Mouse (Mus musculus): ENCODE results near the gene Has1. TPM values are rescaled to one million over a fixed set of nuclear protein-coding genes. Genes with fewer than 3 reads are reported as not detected.

Gene Has1
- polyA plus RNA-seq (2014; fragmentation: Nextera tagmentation; extraction: Ambion mirVana) = 2.1 and 2.2 TPM in 2 replicates

- Histone ChIP-seq H3K9ac (no peak within 1 kb of the TSS), H3K27me3 (ENCODE audit: insufficient read depth, low read length) (no peaks in the 10 kb centered on the region), H3K36me3 (ENCODE audit: insufficient read depth) (0 out of 2 replicates have a peak, but pooled peaks cover 7% of the 10 kb centered on the region), H3K4me2 (no peak within 1 kb of the TSS), H3K27ac (ENCODE audit: low read depth) (no peak within 1 kb of the TSS), H3K4me3 (ENCODE audit: low read depth, low read length) (no peak within 1 kb of the TSS), H3K9me3 (ENCODE audit: low read depth, low read length) (no peaks in the 10 kb centered on the region), H3K4me1 (ENCODE audit: insufficient read depth) (no peaks in the 10 kb centered on the region)
- WGBS = 23% methylated on average over 8 of the region's 8 CpGs
- no peak for TF ChIP-seq CTCF (IDR thresholded peaks at IDR 0.05; ENCODE audit: low read depth)
- no peak; the same call in 1 of the 2 replicates for ATAC-seq (ENCODE audit: insufficient read depth)
- no peak for DNase-seq
Measured at GRCm38 (mm10) chr17:17855064-17855838, at the start of gene Has1. Has1 (minus strand) TSS chr17:17855205.

GRCm38 (mm10) chr17:17900768-17901167 lies 45.8 kb upstream of the Has1 start:
- 81% methylated on average over 1 of the region's 1 CpGs for WGBS
- no peaks in the 10 kb centered on the region for H3K4me1 ChIP-seq (ENCODE audit: insufficient read depth)

GRCm38 (mm10) chr17:17899268-17899667 lies 44.3 kb upstream of the Has1 start:
- Histone ChIP-seq H3K4me2 (no peak overlapping the region), H3K36me3 (ENCODE audit: insufficient read depth) (no peaks in the 10 kb centered on the region), H3K9me3 (ENCODE audit: low read depth, low read length) (no peaks in the 10 kb centered on the region), H3K27me3 (ENCODE audit: insufficient read depth, low read length) (no peaks in the 10 kb centered on the region), H3K9ac (no peak overlapping the region), H3K4me1 (ENCODE audit: insufficient read depth) (no peaks in the 10 kb centered on the region), H3K27ac (ENCODE audit: low read depth) (no peak overlapping the region), H3K4me3 (ENCODE audit: low read depth, low read length) (no peak overlapping the region)
- ATAC-seq (ENCODE audit: insufficient read depth) (no peak), DNase-seq (peak; percentile 52)
- 75% methylated on average over 2 of the region's 2 CpGs for WGBS
- TF ChIP-seq CTCF (IDR thresholded peaks at IDR 0.05; ENCODE audit: low read depth) = peak; percentile 41

More at GRCm38 (mm10) chr17:17900768-17901167, 45.8 kb upstream of the Has1 start:
- no peak for TF ChIP-seq CTCF (IDR thresholded peaks at IDR 0.05; ENCODE audit: low read depth)
- H3K27ac ChIP-seq (ENCODE audit: low read depth) = no peak overlapping the region
- DNase-seq (no peak), ATAC-seq (ENCODE audit: insufficient read depth) (no peak)
- no peak overlapping the region for H3K9ac ChIP-seq
- H3K4me2 ChIP-seq = no peak overlapping the region
- H3K36me3 ChIP-seq (ENCODE audit: insufficient read depth) = no peaks in the 10 kb centered on the region
- H3K27me3 ChIP-seq (ENCODE audit: insufficient read depth, low read length) = no peaks in the 10 kb centered on the region
- no peaks in the 10 kb centered on the region for H3K9me3 ChIP-seq (ENCODE audit: low read depth, low read length)
- H3K4me3 ChIP-seq (ENCODE audit: low read depth, low read length) = no peak overlapping the region

GRCm38 (mm10) chr17:17896039-17896438 lies 41.0 kb upstream of the Has1 start:
- peak; percentile 87 for DNase-seq

GRCm38 (mm10) chr17:17889732-17890425 lies 34.9 kb upstream of the Has1 start:
- Histone ChIP-seq H3K36me3 (ENCODE audit: insufficient read depth) (no peaks in the 10 kb centered on the region), H3K27me3 (ENCODE audit: insufficient read depth, low read length) (no peaks in the 10 kb centered on the region), H3K9me3 (ENCODE audit: low read depth, low read length) (no peaks in the 10 kb centered on the region), H3K9ac (no peak overlapping the region), H3K4me1 (ENCODE audit: insufficient read depth) (no peaks in the 10 kb centered on the region), H3K27ac (ENCODE audit: low read depth) (no peak overlapping the region), H3K4me3 (ENCODE audit: low read depth, low read length) (no peak overlapping the region), H3K4me2 (no peak overlapping the region)
- no peak for TF ChIP-seq CTCF (IDR thresholded peaks at IDR 0.05; ENCODE audit: low read depth)
- 82% methylated on average over 2 of the region's 2 CpGs for WGBS
- ATAC-seq (ENCODE audit: insufficient read depth) (no peak), DNase-seq (no peak)

More at GRCm38 (mm10) chr17:17896039-17896438, 41.0 kb upstream of the Has1 start:
- TF ChIP-seq CTCF (IDR thresholded peaks at IDR 0.05; ENCODE audit: low read depth) = peak; percentile 72
- Histone ChIP-seq H3K36me3 (ENCODE audit: insufficient read depth) (no peaks in the 10 kb centered on the region), H3K4me1 (ENCODE audit: insufficient read depth) (no peaks in the 10 kb centered on the region), H3K4me2 (no peak overlapping the region), H3K27me3 (ENCODE audit: insufficient read depth, low read length) (no peaks in the 10 kb centered on the region), H3K9ac (no peak overlapping the region), H3K9me3 (ENCODE audit: low read depth, low read length) (no peaks in the 10 kb centered on the region), H3K27ac (ENCODE audit: low read depth) (no peak overlapping the region), H3K4me3 (ENCODE audit: low read depth, low read length) (no peak overlapping the region)
- peak; percentile 24; the same call in 1 of the 2 replicates for ATAC-seq (ENCODE audit: insufficient read depth)
- WGBS = 2% methylated on average over 4 of the region's 4 CpGs

- Histone ChIP-seq H3K9me3 (ENCODE audit: low read depth, low read length) (no peaks in the 10 kb centered on the region), H3K27me3 (ENCODE audit: insufficient read depth, low read length) (no peaks in the 10 kb centered on the region), H3K4me2 (no peak within 1 kb of the TSS), H3K27ac (ENCODE audit: low read depth) (no peak within 1 kb of the TSS), H3K9ac (no peak within 1 kb of the TSS), H3K4me3 (ENCODE audit: low read depth, low read length) (no peak within 1 kb of the TSS), H3K4me1 (ENCODE audit: insufficient read depth) (no peaks in the 10 kb centered on the region), H3K36me3 (ENCODE audit: insufficient read depth) (no peaks in the 10 kb centered on the region)
- ATAC-seq (ENCODE audit: insufficient read depth) = no peak
- no peak for DNase-seq
- 39% methylated on average over 1 of the region's 1 CpGs for whole genome bisulfite sequencing
- TF ChIP-seq CTCF (IDR thresholded peaks at IDR 0.05; ENCODE audit: low read depth) = no peak
Measured at GRCm38 (mm10) chr17:17887774-17888248, 32.8 kb upstream of the Has1 start, which contains the start of the genes Fpr2 and Fpr3. Fpr2 (plus strand) TSS chr17:17887824. Fpr3 (plus strand) TSS chr17:17887852.

- 48% methylated on average over 1 of the region's 1 CpGs for WGBS
- no peak for TF ChIP-seq CTCF (IDR thresholded peaks at IDR 0.05; ENCODE audit: low read depth)
- DNase-seq (no peak), ATAC-seq (ENCODE audit: insufficient read depth) (no peak)
- Histone ChIP-seq H3K4me2 (no peak within 1 kb of the TSS), H3K4me3 (ENCODE audit: low read depth, low read length) (no peak within 1 kb of the TSS), H3K4me1 (ENCODE audit: insufficient read depth) (no peaks in the 10 kb centered on the region), H3K36me3 (ENCODE audit: insufficient read depth) (no peaks in the 10 kb centered on the region), H3K27me3 (ENCODE audit: insufficient read depth, low read length) (no peaks in the 10 kb centered on the region), H3K9me3 (ENCODE audit: low read depth, low read length) (no peaks in the 10 kb centered on the region), H3K9ac (no peak within 1 kb of the TSS), H3K27ac (ENCODE audit: low read depth) (no peak within 1 kb of the TSS)
Measured at GRCm38 (mm10) chr17:17883840-17884239, 28.8 kb upstream of the Has1 start, which contains the start of gene Fpr1. Fpr1 (minus strand) TSS chr17:17883940.

Measured in lung, embryonic 14.5 days (tissue).